Mouse (Mus musculus) hindbrain, postnatal 0 days (tissue): ENCODE data around the gene Myl12a. TPM values are rescaled to one million over a fixed set of nuclear protein-coding genes. Genes with fewer than 3 reads are reported as not detected.

Experiments
- ATAC-seq: fragments of 200-750 bp; cut with Nextera tagmentation; 2 replicates; pipeline ENCODE4 v1.8.0; 2017; ENCODE audit warnings: mild to moderate bottlenecking, moderate TSS enrichment, moderate library complexity
- DNase-seq: peaks from one replicate; pipeline ENCODE4 v3.0.0-alpha.2; 2015; ENCODE audit warnings: low spot score
- H3K27ac ChIP-seq: fragments of 300-500 bp; sonication (generic); 2 replicates; pipeline ENCODE4 v1.5.1; 2014; ENCODE audit warnings: mild to moderate bottlenecking
- H3K27me3 ChIP-seq: fragments of 300-500 bp; sonication (generic); 2 replicates; pipeline ENCODE4 v1.6.1; 2014; ENCODE audit warnings: low read length, mixed read lengths; ENCODE audit not compliant: insufficient read depth
- H3K36me3 ChIP-seq: fragments of 300-500 bp; sonication (generic); 2 replicates; pipeline ENCODE4 v1.6.1; 2014; ENCODE audit warnings: low read length, mixed read lengths; ENCODE audit not compliant: insufficient read depth
- H3K4me1 ChIP-seq: fragments of 300-500 bp; sonication (generic); 2 replicates; pipeline ENCODE4 v1.6.1; 2014; ENCODE audit warnings: antibody characterized with exemption, low read length, mixed read lengths; ENCODE audit not compliant: insufficient read depth
- H3K4me2 ChIP-seq: fragments of 300-500 bp; sonication (generic); 2 replicates; pipeline ENCODE4 v1.6.1; 2014; ENCODE audit warnings: low read depth, mild to moderate bottlenecking, low read length, moderate library complexity, mixed read lengths
- H3K4me3 ChIP-seq: fragments of 300-500 bp; sonication (generic); 2 replicates; pipeline ENCODE4 v1.5.1; 2014; ENCODE audit warnings: low read length
- H3K9ac ChIP-seq: fragments of 300-500 bp; sonication (generic); replicated peaks from 2 replicates; pipeline ENCODE4 v1.6.1; 2014; ENCODE audit warnings: mild to moderate bottlenecking, low read length, moderate library complexity, mixed read lengths
- H3K9me3 ChIP-seq: fragments of 300-500 bp; sonication (generic); 2 replicates; pipeline ENCODE4 v1.6.1; 2016; ENCODE audit warnings: low read length, mixed read lengths
- CTCF ChIP-seq: IDR thresholded peaks from 2 replicates; pipeline ENCODE4 v1.5.1; 2016; ENCODE audit warnings: antibody characterized with exemption, control low read depth, low read depth
- WGBS: fragments of 180-500 bp; shearing (Covaris S2); extraction: QIAGEN DNeasy Blood & Tissue Kit; methylation state at CpG from one replicate; pipeline ENCODE4 v1.1.7; 2014; 5-methylcytosine and 5-hydroxymethylcytosine counted together
- polyA plus RNA-seq: library from polyadenylated mRNA; unstranded; fragments of >200 nt; fragmentation: Nextera tagmentation; extraction: Ambion mirVana; gene quantifications from 2 replicates; pipeline ENCODE4 v1.2.1, GENCODE M21; 2015
- total RNA-seq: library from RNA; depleted of rRNA; stranded (reverse); fragments of >200 nt; gene quantifications from 2 replicates; pipeline ENCODE4 v1.2.3, GENCODE M21; 2014

The Myl12a gene
- total and polyA plus RNA-seq, 2 experiments from 2014 or later = 36.5 to 101 TPM

DNA sequence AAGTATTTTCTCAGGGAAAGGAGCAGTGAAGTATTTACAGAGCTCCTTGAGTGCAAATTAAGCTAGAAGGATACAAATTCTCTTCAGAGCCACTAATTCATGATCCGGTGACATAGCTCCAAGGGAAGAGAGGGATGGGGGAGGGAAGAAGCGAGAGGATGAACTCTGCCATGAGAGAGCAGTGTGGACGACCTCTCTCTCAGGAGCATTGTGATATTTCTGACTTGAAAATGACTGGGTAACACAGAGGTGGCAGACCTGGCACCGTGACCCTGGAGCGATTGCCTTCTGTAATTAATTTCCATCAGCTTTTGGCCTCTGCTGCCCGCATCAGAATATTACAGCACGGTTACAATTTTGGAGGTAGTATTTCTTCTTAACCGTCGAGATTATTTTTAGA lies 17.2 kb upstream of the Myl12a start:
- H3K36me3 ChIP-seq = no peaks in the 10 kb centered on the region
- DNase-seq (no peak), ATAC-seq (no peak)
- H3K27ac ChIP-seq = no peak overlapping the region
- no peaks in the 10 kb centered on the region for H3K27me3 ChIP-seq
- H3K4me3 ChIP-seq = no peak overlapping the region
- 65% methylated on average over 9 of the region's 9 CpGs for WGBS
- no peaks in the 10 kb centered on the region for H3K9me3 ChIP-seq
- no peaks in the 10 kb centered on the region for H3K4me1 ChIP-seq
- no peak for TF ChIP-seq CTCF
- 0 out of 2 replicates have a peak overlapping the region, but pooled peaks have one; percentile 3 for H3K9ac ChIP-seq
- H3K4me2 ChIP-seq = no peak overlapping the region

GRCm38 (mm10) chr17:71019309-71019655 lies 16.6 kb upstream of the Myl12a start:
- no peaks in the 10 kb centered on the region for H3K4me1 ChIP-seq
- no peak overlapping the region for H3K4me3 ChIP-seq
- WGBS = 49% methylated on average over 6 of the region's 6 CpGs
- TF ChIP-seq CTCF = no peak
- H3K9ac ChIP-seq = no peak overlapping the region
- H3K4me2 ChIP-seq = no peak overlapping the region
- DNase-seq (no peak), ATAC-seq (no peak)
- no peak overlapping the region for H3K27ac ChIP-seq
- no peaks in the 10 kb centered on the region for H3K27me3 ChIP-seq
- H3K36me3 ChIP-seq = no peaks in the 10 kb centered on the region
- no peaks in the 10 kb centered on the region for H3K9me3 ChIP-seq

DNA sequence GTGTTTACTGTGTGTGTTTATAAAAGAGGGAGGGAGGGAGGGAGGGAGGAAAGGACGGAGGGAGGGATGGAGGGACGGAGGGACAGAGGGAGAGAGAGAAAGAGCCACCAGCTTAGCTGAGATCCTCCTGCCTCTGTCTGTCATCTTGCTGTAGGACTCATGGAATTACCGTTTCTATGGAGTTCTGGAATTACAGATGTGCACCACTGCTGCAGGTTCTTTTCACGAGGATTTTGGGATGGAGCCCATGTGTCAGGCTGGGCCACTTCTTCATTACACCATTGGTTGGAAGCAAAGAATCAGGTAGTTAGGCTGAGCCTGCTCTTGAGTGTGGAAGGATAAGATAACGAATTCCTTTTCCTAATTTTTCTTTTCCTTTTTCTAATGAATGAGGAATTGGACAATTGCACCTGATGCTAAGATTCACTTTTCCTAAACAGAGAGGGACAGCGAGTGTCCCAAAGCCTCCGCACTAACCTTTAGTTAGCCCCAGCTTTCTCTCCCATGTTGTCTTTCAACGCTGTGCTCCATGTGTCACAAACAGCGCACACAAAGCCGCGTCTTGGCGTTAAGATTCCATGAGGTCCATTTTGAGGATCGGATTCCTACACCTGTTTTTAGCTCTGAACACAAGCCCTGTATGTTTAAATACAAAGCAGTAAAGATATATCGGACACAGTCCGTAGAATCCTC lies 16.1 kb upstream of the Myl12a start:
- H3K4me3 ChIP-seq = no peak overlapping the region
- ATAC-seq (no peak), DNase-seq (no peak)
- no peaks in the 10 kb centered on the region for H3K36me3 ChIP-seq
- WGBS = 90% methylated on average over 15 of the region's 15 CpGs
- H3K9me3 ChIP-seq = no peaks in the 10 kb centered on the region
- no peak for TF ChIP-seq CTCF
- no peaks in the 10 kb centered on the region for H3K27me3 ChIP-seq
- no peak overlapping the region for H3K9ac ChIP-seq
- H3K4me2 ChIP-seq = no peak overlapping the region
- H3K4me1 ChIP-seq = no peaks in the 10 kb centered on the region
- no peak overlapping the region for H3K27ac ChIP-seq

- TF ChIP-seq CTCF = no peak
Measured at GRCm38 (mm10) chr17:71018151-71018550, 15.5 kb upstream of the Myl12a start.

DNA sequence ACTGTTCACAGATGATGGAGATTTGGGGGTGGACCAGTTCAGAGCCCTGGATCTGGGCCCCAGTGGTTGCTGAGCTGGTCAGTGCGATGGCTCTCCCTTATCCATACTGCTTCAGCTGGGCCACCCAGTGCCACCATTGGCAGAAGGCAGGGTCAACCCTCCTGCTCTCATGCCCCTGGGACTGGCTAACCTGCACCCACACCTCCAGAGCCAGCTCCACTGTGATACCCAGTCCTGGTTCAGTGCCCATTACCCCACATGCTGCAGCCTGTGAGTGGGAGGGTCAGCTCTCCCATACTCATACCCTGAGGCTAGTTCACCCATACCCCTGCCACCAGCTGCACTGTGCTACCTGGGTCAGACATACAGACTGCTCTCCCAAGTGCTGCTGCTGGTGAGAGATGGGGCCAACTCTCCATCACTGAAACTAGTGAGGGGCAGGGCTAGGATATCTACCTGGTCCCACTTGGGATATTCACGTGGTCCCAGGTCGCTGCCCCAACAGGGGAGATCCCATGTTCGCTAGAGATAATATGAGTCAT lies 14.8 kb upstream of the Myl12a start:
- H3K4me2 ChIP-seq = no peak overlapping the region
- no peaks in the 10 kb centered on the region for H3K36me3 ChIP-seq
- no peak for TF ChIP-seq CTCF
- H3K27ac ChIP-seq = no peak overlapping the region
- no peaks in the 10 kb centered on the region for H3K27me3 ChIP-seq
- no peaks in the 10 kb centered on the region for H3K4me1 ChIP-seq
- H3K4me3 ChIP-seq = no peak overlapping the region
- ATAC-seq (no peak), DNase-seq (no peak)
- 92% methylated on average over 4 of the region's 4 CpGs for WGBS
- no peak overlapping the region for H3K9ac ChIP-seq
- H3K9me3 ChIP-seq = no peaks in the 10 kb centered on the region

More at GRCm38 (mm10) chr17:71018151-71018550, 15.5 kb upstream of the Myl12a start:
- no peak for DNase-seq
- Histone ChIP-seq H3K36me3 (no peaks in the 10 kb centered on the region), H3K4me2 (no peak overlapping the region), H3K27ac (no peak overlapping the region), H3K9ac (no peak overlapping the region), H3K4me1 (no peaks in the 10 kb centered on the region), H3K27me3 (no peaks in the 10 kb centered on the region), H3K4me3 (no peak overlapping the region), H3K9me3 (no peaks in the 10 kb centered on the region)
- no peak for ATAC-seq
- 99% methylated on average over 3 of the region's 3 CpGs for WGBS

DNA sequence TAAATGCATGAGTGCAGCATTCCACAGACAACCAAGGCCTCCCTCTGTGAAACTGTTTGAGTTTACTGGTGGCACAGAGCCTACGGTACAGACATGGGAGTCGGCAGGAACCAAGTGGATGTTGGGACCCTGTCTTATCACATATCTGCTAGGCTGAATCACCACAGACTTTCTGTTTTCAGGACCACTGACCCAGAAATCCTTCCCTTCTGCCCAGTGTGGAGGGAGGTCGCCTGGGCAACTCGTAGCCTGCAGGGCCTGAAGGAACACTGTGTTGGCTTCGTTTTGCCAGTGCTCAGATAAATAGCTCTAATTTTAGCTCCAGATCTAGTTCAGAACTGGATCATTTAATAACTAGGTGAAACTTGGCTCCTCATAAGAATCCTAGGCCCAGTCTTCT lies 12.2 kb upstream of the Myl12a start:
- H3K27me3 ChIP-seq = no peaks in the 10 kb centered on the region
- no peak overlapping the region for H3K27ac ChIP-seq
- WGBS = 29% methylated on average over 5 of the region's 5 CpGs
- H3K4me1 ChIP-seq = no peaks in the 10 kb centered on the region
- TF ChIP-seq CTCF = no peak
- H3K4me3 ChIP-seq = no peak overlapping the region
- no peaks in the 10 kb centered on the region for H3K36me3 ChIP-seq
- no peak overlapping the region for H3K4me2 ChIP-seq
- H3K9me3 ChIP-seq = no peaks in the 10 kb centered on the region
- no peak overlapping the region for H3K9ac ChIP-seq
- DNase-seq (no peak), ATAC-seq (0 out of 2 replicates have a peak, but pooled peaks have one; percentile 32)

- no peaks in the 10 kb centered on the region for H3K36me3 ChIP-seq
- H3K4me1 ChIP-seq = no peaks in the 10 kb centered on the region
- no peak overlapping the region for H3K4me2 ChIP-seq
- H3K27me3 ChIP-seq = no peaks in the 10 kb centered on the region
- no peaks in the 10 kb centered on the region for H3K9me3 ChIP-seq
- no peak overlapping the region for H3K27ac ChIP-seq
- H3K4me3 ChIP-seq = no peak overlapping the region
- 94% methylated on average over 6 of the region's 6 CpGs for WGBS
- ATAC-seq (no peak), DNase-seq (no peak)
- no peak overlapping the region for H3K9ac ChIP-seq
- no peak for TF ChIP-seq CTCF
Measured at GRCm38 (mm10) chr17:71013105-71013504, 10.4 kb upstream of the Myl12a start.
